17 mouse cellular contexts compared by ENCODE assay signal in the genomic region with DNA sequence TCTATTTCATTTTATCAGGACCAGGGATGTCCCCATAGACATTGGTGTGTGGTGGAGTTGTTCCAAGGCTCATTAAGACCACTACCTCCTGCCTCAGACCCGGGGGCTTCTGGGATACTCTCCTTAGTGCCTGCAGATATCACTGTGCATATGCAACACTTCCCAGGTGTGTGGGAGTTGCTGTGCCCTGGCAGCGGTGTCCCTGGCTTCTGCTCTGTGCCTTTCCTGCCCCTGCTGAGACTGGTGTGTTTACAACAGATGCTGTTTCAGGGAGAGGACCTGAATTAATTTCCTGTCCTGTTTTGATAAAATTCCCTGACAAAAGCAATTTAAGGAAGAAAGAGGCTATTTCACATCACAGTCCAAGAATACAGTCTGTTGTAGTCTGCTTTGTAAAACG.
"Had no signal": no experiment of that assay in that cellular context is flagged by ENCODE, and none has a peak within 500 bp of the region (broad histone marks: within the 10 kb centered on the region; RNA-seq: fewer than 3 reads in every experiment).

No protein-coding gene starts in this region.

- H3K9ac ChIP-seq: limb, embryonic 12.5 days; liver, embryonic 13.5 days; liver, postnatal 0 days; lung, embryonic 15.5 days; neural tube, embryonic 12.5 days had no signal

- H3K27me3 ChIP-seq: limb, embryonic 12.5 days; liver, embryonic 13.5 days; lung, embryonic 15.5 days; neural tube, embryonic 12.5 days had no signal

- H3K4me2 ChIP-seq: limb, embryonic 12.5 days; liver, embryonic 13.5 days; lung, embryonic 15.5 days; midbrain, embryonic 11.5 days; neural tube, embryonic 12.5 days had no signal

- H3K4me1 ChIP-seq: liver, embryonic 13.5 days; lung, embryonic 15.5 days; neural tube, embryonic 12.5 days had no signal

- ATAC-seq: liver, postnatal 0 days had no signal

- H3K9me3 ChIP-seq: liver, embryonic 13.5 days; lung, embryonic 15.5 days had no signal

- DNase-seq: kidney, adult 9 months; kidney, postnatal 10 days; kidney, postnatal 4 days; liver; liver, embryonic 13.5 days; liver, postnatal 0 days; lung, postnatal 14 days; right cerebral cortex, postnatal 14 days; thymus, postnatal 4 days had no signal

- H3K36me3 ChIP-seq: limb, embryonic 12.5 days; liver, embryonic 13.5 days; lung, embryonic 15.5 days; neural tube, embryonic 12.5 days had no signal

- H3K4me3 ChIP-seq: layer of hippocampus, adult 2 months; limb, embryonic 12.5 days; liver, embryonic 13.5 days; lung, embryonic 15.5 days; megakaryocyte, embryonic 14.5 days; myocyte; neural tube, embryonic 12.5 days had no signal

- H3K27ac ChIP-seq: layer of hippocampus, adult 2 months; limb, embryonic 12.5 days; liver, embryonic 13.5 days; lung, embryonic 15.5 days; macrophage; neural tube, embryonic 12.5 days had no signal
